19 mouse cellular contexts compared by ENCODE assay signal in the genomic region with DNA sequence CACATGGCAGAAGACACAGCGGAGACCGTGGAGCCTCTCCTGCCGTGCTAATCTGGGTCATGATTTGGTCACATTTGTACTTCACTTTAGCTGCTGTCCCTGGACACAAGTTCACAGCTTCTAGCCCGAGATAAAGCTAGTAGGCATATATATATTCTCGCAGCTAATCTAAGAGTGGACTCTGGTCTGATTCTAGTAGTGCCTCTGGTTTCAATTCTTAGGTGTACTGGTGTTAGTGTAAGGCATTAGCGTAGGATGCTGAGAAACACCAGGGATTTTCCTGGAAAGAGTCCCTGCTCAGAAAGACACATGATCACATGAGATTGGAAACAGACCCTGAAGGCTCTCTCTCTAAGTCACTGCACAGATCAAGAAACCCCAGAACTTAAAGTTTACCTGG. TPM values are rescaled to one million over a fixed set of nuclear protein-coding genes. Genes with fewer than 3 reads are reported as not detected.
DNase-seq lines count a peak whose midpoint lies in the region; ATAC-seq and TF ChIP-seq lines count a peak whose summit lies in the region.
"Had no signal": no experiment of that assay in that cellular context is flagged by ENCODE, and none has a peak within 500 bp of the region (broad histone marks: within the 10 kb centered on the region; RNA-seq: fewer than 3 reads in every experiment).

No protein-coding gene starts in this region.

- 0 out of 2 replicates have a peak, but pooled peaks cover 3% of the 10 kb centered on the region for H3K4me1 ChIP-seq in intestine, embryonic 16.5 days (ENCODE audit: control insufficient read depth, insufficient read depth, low read length)
- H3K4me1 ChIP-seq in intestine, embryonic 15.5 days (replicated peaks): no peaks in the 10 kb centered on the region
- H3K4me1 ChIP-seq in intestine, postnatal 0 days (replicated peaks; ENCODE audit: control insufficient read depth, insufficient read depth, low read length): peaks cover 9% of the 10 kb centered on the region; the same call in 1 of the 2 replicates

- TF ChIP-seq CTCF in intestine, postnatal 0 days (IDR thresholded peaks at IDR 0.05; ENCODE audit: low read depth): no peak

- H3K9ac ChIP-seq in intestine, embryonic 16.5 days (ENCODE audit: low read depth, low read length): no peak overlapping the region
- no peak overlapping the region for H3K9ac ChIP-seq in intestine, embryonic 15.5 days
- no peak overlapping the region for H3K9ac ChIP-seq in intestine, postnatal 0 days (ENCODE audit: low read depth, low read length)

- H3K27me3 ChIP-seq in intestine, embryonic 16.5 days (replicated peaks; ENCODE audit: control insufficient read depth, insufficient read depth, low read length): no peaks in the 10 kb centered on the region
- no peaks in the 10 kb centered on the region for H3K27me3 ChIP-seq in intestine, embryonic 15.5 days (replicated peaks)
- H3K27me3 ChIP-seq in intestine, postnatal 0 days (replicated peaks; ENCODE audit: control insufficient read depth, insufficient read depth, low read length): no peaks in the 10 kb centered on the region
- H3K27me3 ChIP-seq: CH12.LX, Patski had no signal

- no peak overlapping the region for H3K4me2 ChIP-seq in intestine, embryonic 16.5 days (ENCODE audit: low read depth, low read length)
- no peak overlapping the region for H3K4me2 ChIP-seq in intestine, embryonic 15.5 days (replicated peaks)
- no peak overlapping the region for H3K4me2 ChIP-seq in intestine, postnatal 0 days (replicated peaks; ENCODE audit: low read depth)

- H3K27ac ChIP-seq in intestine, embryonic 16.5 days (ENCODE audit: low read length): no peak overlapping the region
- H3K27ac ChIP-seq in intestine, embryonic 15.5 days: no peak overlapping the region
- no peak overlapping the region for H3K27ac ChIP-seq in intestine, postnatal 0 days (ENCODE audit: low read depth, low read length)

- H3K9me3 ChIP-seq in intestine, embryonic 16.5 days (ENCODE audit: control insufficient read depth, low read length): no peaks in the 10 kb centered on the region
- H3K9me3 ChIP-seq in intestine, embryonic 15.5 days: no peaks in the 10 kb centered on the region
- no peaks in the 10 kb centered on the region for H3K9me3 ChIP-seq in intestine, postnatal 0 days (ENCODE audit: control insufficient read depth)
- H3K9me3 ChIP-seq: G1E had no signal

- no peak overlapping the region for H3K4me3 ChIP-seq in intestine, embryonic 16.5 days (ENCODE audit: low read length)
- no peak overlapping the region for H3K4me3 ChIP-seq in intestine, embryonic 15.5 days (replicated peaks)
- no peak overlapping the region for H3K4me3 ChIP-seq in intestine, postnatal 0 days (ENCODE audit: low read depth, low read length)

- DNase-seq in urinary bladder, postnatal 10 days (ENCODE audit: low spot score): no peak
- DNase-seq: adrenal gland, adult 2 months; adrenal gland, adult 8-10 months; adrenal gland, postnatal 10 days; adrenal gland, postnatal 14 days; adrenal gland, postnatal 25 days; adrenal gland, postnatal 36 days; B cell, adult 2 months; cerebellum, adult 11 months; cerebellum, adult 11-12 months; cerebellum, adult 18-20 months had no signal

- ATAC-seq in intestine, embryonic 16.5 days: peak; percentile 64
- no peak for ATAC-seq in intestine, embryonic 15.5 days
- ATAC-seq in intestine, postnatal 0 days: peak; percentile 75
- ATAC-seq: activated CD4-positive, CD25-positive, alpha-beta regulatory T cell, adult 4 months; CD4-positive, CD25-positive, alpha-beta regulatory T cell, adult 4 months; Patski had no signal

- H3K36me3 ChIP-seq in intestine, embryonic 16.5 days (ENCODE audit: control insufficient read depth, insufficient read depth, low read length): no peaks in the 10 kb centered on the region
- no peaks in the 10 kb centered on the region for H3K36me3 ChIP-seq in intestine, embryonic 15.5 days
- no peaks in the 10 kb centered on the region for H3K36me3 ChIP-seq in intestine, postnatal 0 days (ENCODE audit: control insufficient read depth, insufficient read depth)

- WGBS in intestine, embryonic 16.5 days: 84% methylated on average over 6 of the region's 6 CpGs
- WGBS in intestine, embryonic 15.5 days: 83% methylated on average over 6 of the region's 6 CpGs
- 60% methylated on average over 6 of the region's 6 CpGs for WGBS in intestine, postnatal 0 days

RNA-seq across cellular contexts. Expression of a gene that starts 55.2 kb away (rescaled TPM):
- 16.3 and 17.6 TPM in 2 replicates for polyA plus RNA-seq in intestine, embryonic 16.5 days (2015; fragmentation: Nextera tagmentation; extraction: Ambion mirVana)
- polyA plus RNA-seq in intestine, embryonic 15.5 days (2015; fragmentation: Nextera tagmentation; extraction: Ambion mirVana): 15.4 and 16.8 TPM in 2 replicates
- polyA plus RNA-seq in intestine, postnatal 0 days (2015; fragmentation: Nextera tagmentation; extraction: Ambion mirVana): 13.5 and 15.1 TPM in 2 replicates
